Mouse (Mus musculus) effector memory CD4-positive, alpha-beta T cell, adult 7 months (primary cell): ENCODE data around the gene Lst1. TPM values are rescaled to one million over a fixed set of nuclear protein-coding genes. Genes with fewer than 3 reads are reported as not detected.

Experiments used
- polyA plus RNA-seq: library from polyadenylated mRNA; unstranded; fragments of 100-300 nt; shearing (Covaris generic); gene quantifications from one replicate; pipeline ENCODE4 v1.2.1, GENCODE M21; 2017

The Lst1 gene
- polyA plus RNA-seq: 4.4 TPM

DNA sequence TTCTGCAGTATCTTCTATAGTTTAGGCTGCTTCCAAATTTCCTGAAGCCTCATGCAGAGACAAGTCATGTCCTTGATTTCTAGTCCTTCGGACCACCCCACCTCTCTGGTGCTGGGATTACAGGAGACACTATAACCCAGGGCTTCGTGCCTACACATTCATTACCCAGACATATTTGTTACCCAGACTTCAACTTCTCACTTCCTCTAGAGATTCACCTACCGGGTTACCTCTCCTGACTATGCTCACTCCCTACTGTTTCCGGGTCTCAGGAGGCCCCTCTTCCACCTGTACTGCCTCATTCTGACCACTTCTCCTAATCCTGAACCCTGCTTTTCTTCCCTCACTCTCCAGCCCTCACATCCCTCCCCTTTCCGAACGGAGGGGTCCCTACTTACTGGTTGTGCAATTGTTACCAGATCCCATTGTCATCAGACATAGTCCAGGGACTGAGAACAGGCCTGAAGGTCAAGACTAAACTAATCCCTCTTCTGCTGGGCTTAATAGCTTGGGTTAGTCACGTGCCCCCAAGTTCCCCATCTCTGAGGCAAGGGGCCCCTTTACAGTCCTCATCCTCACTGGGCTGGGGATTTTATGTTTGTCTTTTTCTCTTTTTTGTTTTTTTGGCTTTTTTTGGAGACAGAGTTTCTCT lies at the start of gene Lst1:
Gene Lst1, minus strand, starts transcription at position 481 of the 652 bp plus-strand sequence.

DNA sequence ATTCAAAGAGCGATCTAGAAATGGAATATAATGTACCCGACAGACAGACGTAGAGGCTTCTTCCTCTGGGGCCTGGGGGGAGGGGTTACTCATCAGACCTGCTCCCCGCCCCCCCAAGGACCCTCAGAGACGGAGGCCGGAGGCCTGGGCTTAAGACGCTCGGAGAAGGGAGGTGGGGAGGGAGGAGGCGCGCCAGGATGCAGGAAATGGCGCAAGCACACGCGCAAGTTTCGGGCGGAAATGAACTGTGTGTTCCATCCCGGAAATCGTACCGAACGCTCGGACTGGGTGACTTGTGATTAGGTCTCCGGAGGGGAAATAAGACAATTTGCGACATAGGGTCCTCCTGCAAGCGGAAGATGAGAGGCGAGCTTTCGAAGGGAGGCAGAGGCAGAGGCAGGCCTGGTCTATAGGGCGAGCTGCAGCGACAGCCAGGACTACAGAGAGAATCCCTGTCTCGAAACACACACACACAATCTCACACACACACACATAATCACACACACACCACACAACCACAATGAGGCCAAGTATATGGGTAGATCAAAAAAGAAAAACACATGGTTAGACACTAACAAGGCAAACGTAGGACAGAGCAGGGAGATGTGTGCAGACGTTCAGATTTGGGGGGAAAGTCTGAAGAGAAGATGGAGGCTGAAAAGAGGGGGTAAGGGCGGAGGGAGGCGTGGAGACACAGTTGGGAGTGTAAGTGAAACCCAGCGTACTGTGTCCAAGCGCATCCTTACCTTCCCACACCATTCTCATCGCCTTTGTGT lies 47.6 kb upstream of the Lst1 start, which contains the start of gene Nfkbil1:
Gene Nfkbil1, minus strand, starts transcription at position 179 of the 776 bp plus-strand sequence.

DNA sequence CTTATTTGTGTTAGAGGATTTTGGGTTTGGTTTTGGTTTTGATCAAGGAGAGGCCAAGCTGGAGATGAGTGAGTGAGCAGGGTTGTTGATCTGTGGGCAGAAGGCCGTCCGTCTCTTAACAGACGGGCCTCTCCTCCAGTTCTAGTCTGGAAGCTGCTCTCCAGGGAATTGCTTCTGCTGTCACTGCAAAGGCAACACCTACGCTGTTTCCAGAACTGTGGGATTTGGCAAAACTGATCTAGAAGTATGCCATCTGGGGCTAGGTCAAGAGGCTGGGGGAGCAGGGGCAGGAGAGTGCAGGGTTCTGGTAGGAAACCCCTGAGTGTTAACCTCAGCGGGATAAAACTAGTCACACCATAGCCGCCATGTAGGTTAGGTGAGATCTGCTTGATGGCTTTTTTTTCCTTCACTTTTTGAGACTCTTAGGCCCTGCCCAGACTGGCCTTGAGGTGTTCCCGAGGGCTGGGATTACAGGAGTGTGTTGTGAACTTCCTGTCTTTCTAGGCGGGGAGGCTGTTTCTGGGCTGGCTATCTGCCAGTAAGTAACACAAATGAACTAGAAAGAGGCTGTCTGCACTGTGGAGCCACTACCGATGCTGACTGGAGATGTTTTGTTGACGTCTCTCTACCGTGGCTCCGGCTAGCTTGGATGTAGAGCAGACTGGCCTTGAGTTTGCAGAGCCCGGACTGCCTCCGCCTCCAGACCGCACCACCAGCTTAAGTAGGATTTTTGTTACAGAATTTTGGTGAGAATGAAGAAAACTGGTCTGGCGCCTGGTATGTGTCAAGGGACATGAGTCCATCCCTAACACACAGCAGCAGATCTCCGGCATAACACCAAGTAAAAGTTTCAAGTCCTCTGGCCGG lies 45.1 kb upstream of the Lst1 start, which contains the start of gene Atp6v1g2:
Gene Atp6v1g2, plus strand, starts transcription at position 547 of the 867 bp plus-strand sequence.

DNA sequence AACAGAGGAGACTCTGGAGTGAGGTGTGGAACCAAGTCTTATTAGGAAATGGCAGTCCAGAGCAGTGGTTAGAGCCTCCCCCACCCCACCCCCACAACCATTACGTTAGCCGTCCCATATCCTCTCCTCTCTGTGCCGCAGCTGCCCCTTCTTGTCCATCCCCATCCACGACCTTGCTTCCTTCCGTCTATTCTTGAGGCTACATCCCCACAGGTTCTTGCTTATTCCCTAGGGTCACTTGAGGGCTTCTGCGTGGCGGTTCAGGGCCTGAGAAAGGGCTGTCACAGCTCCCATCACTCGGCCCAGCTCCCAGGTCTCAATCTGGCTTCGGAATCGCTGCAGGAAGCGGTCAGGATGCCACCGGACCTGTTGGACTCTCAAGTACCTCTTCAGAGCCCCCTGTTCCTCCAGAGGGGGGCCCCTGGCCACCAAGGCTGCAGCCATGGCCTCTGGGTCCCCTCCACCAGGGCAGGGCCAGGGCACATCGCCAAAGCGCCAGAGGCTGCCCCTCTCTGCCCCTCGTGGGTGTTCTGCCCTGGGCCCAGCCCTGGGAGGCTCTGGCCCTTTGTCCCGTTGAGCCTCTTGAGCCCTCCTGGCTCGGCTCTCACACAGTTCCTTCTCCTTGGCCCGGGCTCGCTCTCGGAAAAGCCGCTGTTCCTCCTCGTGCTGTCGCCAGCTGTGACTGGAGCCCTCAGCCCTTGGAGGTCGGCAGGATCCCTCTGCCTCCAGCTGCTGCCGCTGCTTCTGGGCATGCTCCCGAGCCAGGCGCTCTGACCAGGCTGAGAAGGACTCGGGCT lies 32.1 kb upstream of the Lst1 start, which contains the start of gene Gm16181:
Gene Gm16181, plus strand, starts transcription at position 679 of the 797 bp plus-strand sequence.

DNA sequence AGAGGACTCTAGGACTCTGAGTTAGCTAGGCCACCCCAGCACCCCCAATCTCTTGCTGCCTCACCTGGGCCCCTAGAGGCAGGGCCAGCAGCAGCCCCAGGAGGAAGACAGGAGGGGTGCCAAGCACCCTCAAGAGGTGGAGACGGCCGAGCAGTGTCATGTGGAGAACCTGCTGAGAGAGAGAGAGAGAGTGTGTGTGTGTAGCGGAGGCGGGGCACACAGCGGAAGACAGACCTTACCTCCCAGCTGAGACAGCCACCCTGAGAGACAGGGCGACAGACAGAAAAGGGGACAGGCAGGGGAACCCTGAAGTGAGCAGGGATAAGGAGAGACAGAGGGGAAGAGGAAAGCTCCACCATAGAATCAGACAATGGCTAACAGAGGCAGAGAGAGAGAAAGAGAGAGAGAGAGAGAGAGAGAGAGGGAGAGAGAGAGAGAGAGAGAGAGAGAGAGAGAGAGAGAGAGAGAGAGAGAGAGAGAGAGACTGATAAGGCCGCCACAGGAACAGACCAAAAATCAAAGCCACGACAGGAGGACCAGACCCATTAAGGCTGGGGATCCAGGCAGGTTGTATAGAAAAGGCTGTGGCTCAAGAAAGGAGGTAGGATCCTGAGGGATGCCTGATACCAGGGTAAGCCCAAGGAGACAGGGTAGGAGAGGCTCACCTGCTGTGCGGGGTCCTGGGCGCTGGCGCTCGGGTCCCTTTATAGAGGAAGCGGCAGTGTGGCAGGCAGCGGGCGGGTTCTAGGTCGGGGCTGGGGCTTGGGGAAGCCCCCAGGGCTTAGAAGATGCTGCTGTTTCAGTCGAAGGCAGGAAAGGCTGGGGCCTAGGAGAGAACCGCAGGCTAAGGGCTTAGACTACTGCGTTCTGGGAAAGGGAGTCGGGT lies 16.5 kb upstream of the Lst1 start, which contains the start of gene Lta:
Gene Lta, minus strand, starts transcription at position 858 of the 886 bp plus-strand sequence.

DNA sequence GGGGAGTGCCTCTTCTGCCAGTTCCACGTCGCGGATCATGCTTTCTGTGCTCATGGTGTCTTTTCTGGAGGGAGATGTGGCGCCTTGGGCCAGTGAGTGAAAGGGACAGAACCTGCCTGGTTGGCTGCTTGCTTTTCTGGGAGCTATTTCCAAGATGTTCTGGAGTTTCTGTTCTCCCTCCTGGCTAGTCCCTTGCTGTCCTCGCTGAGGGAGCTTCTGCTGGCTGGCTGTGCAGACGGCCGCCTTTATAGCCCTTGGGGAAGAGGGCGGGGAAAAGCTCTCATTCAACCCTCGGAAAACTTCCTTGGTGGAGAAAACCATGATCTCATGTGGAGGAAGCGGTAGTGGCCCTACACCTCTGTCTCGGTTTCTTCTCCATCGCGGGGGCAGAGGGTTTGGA lies 13.5 kb upstream of the Lst1 start, which contains the start of gene Tnf:
Gene Tnf, minus strand, starts transcription at position 221 of the 400 bp plus-strand sequence.

DNA sequence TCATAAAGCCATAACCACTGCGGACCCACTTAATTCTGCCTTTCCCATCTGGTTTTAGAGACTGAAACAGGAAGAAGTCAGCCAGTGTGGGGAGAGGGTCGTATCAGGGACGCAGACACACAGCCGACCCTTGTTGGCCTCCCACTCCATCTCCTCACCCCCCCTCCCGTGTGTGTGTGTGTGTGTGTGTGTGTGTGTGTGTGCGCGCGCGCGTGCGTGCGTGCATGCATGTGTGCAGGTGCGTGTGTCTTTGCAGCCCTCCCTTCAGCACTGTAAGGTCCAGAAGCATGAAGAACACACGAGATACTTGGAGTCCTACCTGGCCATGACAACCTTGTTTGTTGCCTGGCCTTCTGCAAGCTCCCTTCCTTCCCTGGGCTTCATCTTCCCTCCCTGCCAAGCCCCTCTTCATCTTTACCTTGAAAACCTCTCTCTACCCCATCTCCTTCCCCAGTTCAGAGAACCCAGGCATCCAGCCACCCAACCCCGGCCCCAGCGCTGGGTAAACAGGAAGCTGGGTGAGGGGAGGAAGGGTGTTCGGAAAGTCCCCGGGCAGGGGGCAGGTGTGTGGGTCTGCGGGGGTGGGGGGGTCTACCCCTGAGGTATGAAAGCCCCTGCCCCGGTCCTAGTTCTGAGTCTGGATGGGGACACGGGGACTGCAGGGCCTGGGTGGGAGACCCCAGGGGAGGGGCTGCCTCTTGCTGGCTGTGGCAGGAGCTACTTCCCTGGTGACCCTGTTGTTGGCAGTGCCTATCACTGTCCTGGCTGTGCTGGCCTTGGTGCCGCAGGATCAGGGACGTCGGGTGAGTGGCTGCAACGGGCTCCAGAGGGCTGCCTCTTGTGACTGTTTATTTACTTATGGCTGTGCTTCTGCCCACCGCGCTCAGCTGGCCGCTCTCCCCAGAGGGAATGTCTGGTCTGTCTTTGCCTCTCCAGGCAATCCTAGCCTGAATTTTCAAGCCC lies 5.9 kb upstream of the Lst1 start, which contains the start of gene Ltb:
Gene Ltb, plus strand, starts transcription at position 559 of the 963 bp plus-strand sequence.

DNA sequence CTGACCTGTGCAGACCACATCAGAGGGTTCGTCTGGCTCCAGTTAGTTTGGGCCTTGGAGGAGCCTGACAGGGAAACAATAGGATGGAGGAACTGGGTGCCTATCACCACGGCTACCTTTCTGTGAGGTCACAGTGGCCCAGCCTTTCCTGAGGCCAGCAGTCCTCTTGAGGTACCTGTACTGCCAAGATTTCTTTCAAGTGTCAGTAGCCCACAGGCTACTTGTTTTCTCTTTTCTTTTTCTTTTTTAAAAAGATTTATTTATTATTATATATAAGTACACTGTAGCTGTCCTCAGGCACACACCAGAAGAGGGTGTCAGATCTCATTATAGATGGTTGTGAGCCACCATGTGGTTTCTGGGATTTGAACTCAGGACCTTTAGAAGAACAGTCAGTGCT lies 12.3 kb downstream of the Lst1 start, which contains the start of gene Aif1:
Gene Aif1, minus strand, starts transcription at position 101 of the 400 bp plus-strand sequence.

DNA sequence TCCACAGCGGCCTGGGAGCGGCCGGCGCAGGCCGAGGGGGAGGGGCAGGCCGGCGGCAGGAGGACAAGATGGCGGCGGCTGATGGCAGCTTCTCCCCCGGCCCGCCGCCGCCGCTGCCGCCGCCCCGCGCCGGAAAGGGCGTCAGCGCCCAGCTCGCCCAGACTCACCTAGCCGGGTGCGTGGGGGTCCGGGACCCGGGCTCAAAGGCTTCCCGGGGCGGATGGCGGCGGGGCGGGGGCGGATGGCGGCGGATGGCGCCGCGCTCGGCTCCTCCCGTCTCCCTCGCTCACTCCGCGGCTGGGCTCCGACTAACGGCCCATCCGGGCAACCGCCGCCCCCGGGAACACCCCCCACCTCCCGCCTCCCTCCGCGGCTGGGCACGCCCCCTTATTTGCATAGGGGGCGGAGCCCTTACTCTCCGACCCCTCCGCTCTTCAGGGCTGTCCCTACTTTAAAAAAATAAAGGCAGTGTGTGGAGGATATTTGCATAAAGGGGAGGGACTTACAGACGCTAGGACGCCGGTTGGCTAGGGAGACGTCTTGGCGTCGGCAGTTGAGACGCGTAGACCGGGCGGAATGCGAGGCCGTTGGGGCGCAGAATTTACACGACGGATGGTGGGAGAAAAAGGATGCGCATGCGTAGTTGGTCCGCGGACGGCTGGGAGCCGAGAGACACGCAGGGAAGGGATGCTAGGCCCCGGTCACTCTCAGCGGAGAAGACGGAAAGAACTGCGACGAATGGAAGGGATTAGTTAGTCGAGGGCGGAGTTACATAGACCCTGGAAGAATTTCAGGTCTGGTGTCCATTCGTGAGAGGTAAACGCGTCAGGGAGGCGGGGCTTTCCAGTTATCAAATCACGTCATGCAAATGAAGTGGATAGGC lies 23.4 kb downstream of the Lst1 start, which contains the start of gene Prrc2a:
Gene Prrc2a, minus strand, starts transcription at position 330 of the 883 bp plus-strand sequence.

Other genes with a start within 250 kb of the Lst1 start
- gene Hspa1b, start 229.2 kb downstream of the Lst1 start, polyA plus RNA-seq: 1,521 TPM
- 90.8 TPM for gene Gm20481, start 218.5 kb downstream of the Lst1 start, polyA plus RNA-seq
- 909 TPM for gene Hspa1a, start 216.3 kb downstream of the Lst1 start, polyA plus RNA-seq
- gene Hspa1l, start 215.7 kb downstream of the Lst1 start, polyA plus RNA-seq: not detected
- gene Lsm2, start 206.6 kb downstream of the Lst1 start, polyA plus RNA-seq: 50.0 TPM
- 214 TPM for gene Vars, start 187.5 kb downstream of the Lst1 start, polyA plus RNA-seq
- 0.37 TPM for gene Vwa7, start 171.9 kb downstream of the Lst1 start, polyA plus RNA-seq
- gene Sapcd1, start 160.4 kb downstream of the Lst1 start, polyA plus RNA-seq: not detected
- gene Msh5, start 141.7 kb downstream of the Lst1 start, polyA plus RNA-seq: 2.2 TPM
- gene Clic1, start 138.5 kb downstream of the Lst1 start, polyA plus RNA-seq: 334 TPM
- gene Ddah2, start 129.4 kb downstream of the Lst1 start, polyA plus RNA-seq: 0.85 TPM
- not detected for gene Ly6g6c, start 123.1 kb downstream of the Lst1 start, polyA plus RNA-seq
- gene Mpig6b, start 122.3 kb downstream of the Lst1 start, polyA plus RNA-seq: not detected
- gene Ly6g6e, start 111.5 kb downstream of the Lst1 start, polyA plus RNA-seq: not detected
- gene Ly6g6d, start 110.4 kb downstream of the Lst1 start, polyA plus RNA-seq: not detected
- gene Ly6g6f, start 102.8 kb downstream of the Lst1 start, polyA plus RNA-seq: not detected
- gene Abhd16a, start 99.2 kb downstream of the Lst1 start, polyA plus RNA-seq: 79.3 TPM
- not detected for gene Ly6g5c, start 80.2 kb downstream of the Lst1 start, polyA plus RNA-seq
- gene Ly6g5b, start 73.0 kb downstream of the Lst1 start, polyA plus RNA-seq: 1.8 TPM
- gene Gpank1, start 67.0 kb downstream of the Lst1 start, polyA plus RNA-seq: 65.3 TPM
- 223 TPM for gene Csnk2b, start 66.4 kb downstream of the Lst1 start, polyA plus RNA-seq
- 1.7 TPM for gene D17H6S53E, start 62.1 kb downstream of the Lst1 start, polyA plus RNA-seq
- gene Apom, start 56.4 kb downstream of the Lst1 start, polyA plus RNA-seq: not detected
- gene Bag6, start 53.3 kb downstream of the Lst1 start, polyA plus RNA-seq: 56.5 TPM
- 24.5 TPM for gene Prrc2a, start 23.5 kb downstream of the Lst1 start, polyA plus RNA-seq
- not detected for gene Aif1, start 12.4 kb downstream of the Lst1 start, polyA plus RNA-seq
- gene Ltb, start 6.0 kb upstream of the Lst1 start, polyA plus RNA-seq: 1,113 TPM
- 156 TPM for gene Tnf, start 13.6 kb upstream of the Lst1 start, polyA plus RNA-seq
- gene Lta, start 16.9 kb upstream of the Lst1 start, polyA plus RNA-seq: 55.4 TPM
- gene Gm16181, start 32.4 kb upstream of the Lst1 start, polyA plus RNA-seq: not detected
- 4.8 TPM for gene Atp6v1g2, start 45.2 kb upstream of the Lst1 start, polyA plus RNA-seq
- gene Nfkbil1, start 47.4 kb upstream of the Lst1 start, polyA plus RNA-seq: 15.0 TPM
- gene Ddx39b, start 53.3 kb upstream of the Lst1 start, polyA plus RNA-seq: 149 TPM
- gene H2-D1, start 74.3 kb upstream of the Lst1 start, polyA plus RNA-seq: 6,702 TPM
- 0.89 TPM for gene H2-Q1, start 132.0 kb upstream of the Lst1 start, polyA plus RNA-seq
- gene H2-Q2, start 153.8 kb upstream of the Lst1 start, polyA plus RNA-seq: 19.2 TPM
- gene H2-Q4, start 191.2 kb upstream of the Lst1 start, polyA plus RNA-seq: 42.4 TPM
- gene H2-Q6, start 236.4 kb upstream of the Lst1 start, polyA plus RNA-seq: 1,228 TPM